Mouse (Mus musculus): ENCODE data around the gene Hps4.

GRCm38 (mm10) chr5:112302310-112302709, 40.6 kb upstream of the Hps4 start:
- TF ChIP-seq CTCF (IDR thresholded peaks at IDR 0.05; ENCODE audit: extremely low read depth, insufficient read length, insufficient replicate concordance, low read depth, low read length) (no peak), POLR2A (IDR thresholded peaks at IDR 0.05; ENCODE audit: low read depth, low read length) (no peak)

All from small intestine, adult 2 months (tissue).